Mouse (Mus musculus) C2C12 (cell line): Measurements from ENCODE around the gene Ibtk. TPM values are rescaled to one million over a fixed set of nuclear protein-coding genes. Genes with fewer than 3 reads are reported as not detected.

Source experiments
- H3K27me3 ChIP-seq: one replicate; pipeline ENCODE4 v1.6.1; 2011; ENCODE audit not compliant: control insufficient read depth, insufficient read depth, insufficient read length
- H3K36me3 ChIP-seq: one replicate; pipeline ENCODE4 v1.6.1; 2011; ENCODE audit not compliant: control insufficient read depth, insufficient read depth
- H3K4me3 ChIP-seq: one replicate; pipeline ENCODE4 v1.5.1; 2011; ENCODE audit warnings: mild to moderate bottlenecking, control low read depth; ENCODE audit not compliant: poor library complexity, insufficient read depth, severe bottlenecking
- H3K79me2 ChIP-seq: one replicate; pipeline ENCODE4 v1.6.1; 2011; ENCODE audit not compliant: control insufficient read depth, insufficient read depth
- H3K79me3 ChIP-seq: one replicate; pipeline ENCODE4 v1.6.1; 2011; ENCODE audit warnings: low read depth, control low read depth
- H3ac ChIP-seq: one replicate; pipeline ENCODE3; 2011; ENCODE audit warnings: low read depth; ENCODE audit not compliant: control insufficient read depth, insufficient read length
- CEBPB ChIP-seq: IDR thresholded peaks from one replicate; pipeline ENCODE4 v1.6.1; 2011; ENCODE audit warnings: low read depth, mild to moderate bottlenecking, control low read depth, moderate library complexity
- CTCF ChIP-seq: IDR thresholded peaks from one replicate; pipeline ENCODE4 v1.5.1; 2011; ENCODE audit not compliant: control insufficient read depth, insufficient read depth, insufficient read length
- FOSL1 ChIP-seq: IDR thresholded peaks from one replicate; pipeline ENCODE4 v1.8.0; 2011; ENCODE audit warnings: mild to moderate bottlenecking, low read length; ENCODE audit not compliant: poor library complexity, insufficient read depth, severe bottlenecking
- MAX ChIP-seq: IDR thresholded peaks from one replicate; pipeline ENCODE4 v1.6.1; 2011; ENCODE audit warnings: mild to moderate bottlenecking, control low read depth
- MYOD1 ChIP-seq: IDR thresholded peaks from one replicate; pipeline ENCODE4 v1.6.1; 2011; ENCODE audit warnings: low read depth; ENCODE audit not compliant: control insufficient read depth, insufficient read length
- MYOG ChIP-seq: IDR thresholded peaks from one replicate; pipeline ENCODE4 v1.6.1; 2011; ENCODE audit not compliant: control insufficient read depth, insufficient read length; ENCODE audit errors: extremely low read depth
- USF1 ChIP-seq: IDR thresholded peaks from one replicate; pipeline ENCODE4 v1.6.1; 2011; ENCODE audit warnings: low read depth, mild to moderate bottlenecking, control low read depth, moderate library complexity
- polyA plus RNA-seq: library from polyadenylated mRNA; unstranded; fragments of >200 nt; fragmentation: generic; extraction: Trizol; gene quantifications from one replicate; pipeline ENCODE4 v1.2.1, GENCODE M21; 2012; ENCODE audit warnings: missing spikeins

Gene Ibtk
- polyA plus RNA-seq, 1 experiment, result 8.3 TPM

- peaks cover 9% of the 10 kb centered on the region for H3K79me3 ChIP-seq
- no peak overlapping the region for H3ac ChIP-seq
- H3K27me3 ChIP-seq, result no peaks in the 10 kb centered on the region
- H3K36me3 ChIP-seq, result peaks cover 89% of the 10 kb centered on the region
- TF ChIP-seq FOSL1 (no peak), MYOD1 (no peak), MAX (no peak), CTCF (no peak), CEBPB (no peak), MYOG (no peak), USF1 (no peak)
- H3K4me3 ChIP-seq, result no peak overlapping the region
- H3K79me2 ChIP-seq, result peaks cover 33% of the 10 kb centered on the region
These were observed 14.3 kb downstream of the Ibtk start for GRCm38 (mm10) chr9:85734821-85735220.

GRCm38 (mm10) chr9:85724078-85724477 is 25.1 kb downstream of the Ibtk start:
- Histone ChIP-seq H3ac (no peak overlapping the region), H3K79me3 (no peaks in the 10 kb centered on the region), H3K79me2 (no peaks in the 10 kb centered on the region), H3K4me3 (no peak overlapping the region), H3K27me3 (no peaks in the 10 kb centered on the region), H3K36me3 (peaks cover 82% of the 10 kb centered on the region)
- TF ChIP-seq FOSL1 (no peak), CEBPB (no peak), CTCF (no peak), USF1 (no peak), MYOG (no peak), MAX (no peak), MYOD1 (no peak)

- H3K79me2 ChIP-seq, result no peaks in the 10 kb centered on the region
- no peak overlapping the region for H3ac ChIP-seq
- no peak for TF ChIP-seq MAX
- no peak for TF ChIP-seq CEBPB
- no peak for TF ChIP-seq CTCF
- no peak for TF ChIP-seq MYOG
- TF ChIP-seq FOSL1, result no peak
- no peak for TF ChIP-seq MYOD1
- no peak for TF ChIP-seq USF1
- H3K4me3 ChIP-seq, result no peak overlapping the region
- H3K36me3 ChIP-seq, result peaks cover 85% of the 10 kb centered on the region
- no peaks in the 10 kb centered on the region for H3K27me3 ChIP-seq
- no peaks in the 10 kb centered on the region for H3K79me3 ChIP-seq
These were observed 31.8 kb downstream of the Ibtk start for GRCm38 (mm10) chr9:85717336-85717735.

DNA sequence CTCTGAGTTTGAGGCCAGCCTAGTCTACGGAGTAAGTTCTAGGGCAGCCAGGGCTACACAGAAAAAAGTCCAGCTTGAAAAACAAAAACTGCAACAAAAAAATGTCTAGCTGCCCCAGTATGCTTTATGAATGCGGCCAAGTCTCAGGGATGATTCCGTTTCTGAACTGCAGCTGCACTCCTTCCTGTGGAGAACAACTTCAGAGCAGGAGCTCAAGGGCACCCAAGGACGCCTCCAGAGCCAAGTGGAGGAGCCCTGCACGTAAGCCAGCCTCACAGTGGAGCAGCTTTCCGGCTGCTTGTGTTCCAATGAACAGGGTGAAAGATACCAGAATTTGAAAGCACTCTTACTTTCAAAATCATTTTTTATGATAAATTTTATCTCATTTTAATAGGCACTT is 41.8 kb downstream of the Ibtk start:
- Histone ChIP-seq H3K79me2 (no peaks in the 10 kb centered on the region), H3K36me3 (peaks cover 90% of the 10 kb centered on the region)
- TF ChIP-seq CEBPB, result no peak
- no peak for TF ChIP-seq FOSL1
- TF ChIP-seq MYOD1, result no peak
- no peak for TF ChIP-seq USF1
- TF ChIP-seq MYOG, result no peak
- TF ChIP-seq CTCF, result no peak
- TF ChIP-seq MAX, result no peak

DNA sequence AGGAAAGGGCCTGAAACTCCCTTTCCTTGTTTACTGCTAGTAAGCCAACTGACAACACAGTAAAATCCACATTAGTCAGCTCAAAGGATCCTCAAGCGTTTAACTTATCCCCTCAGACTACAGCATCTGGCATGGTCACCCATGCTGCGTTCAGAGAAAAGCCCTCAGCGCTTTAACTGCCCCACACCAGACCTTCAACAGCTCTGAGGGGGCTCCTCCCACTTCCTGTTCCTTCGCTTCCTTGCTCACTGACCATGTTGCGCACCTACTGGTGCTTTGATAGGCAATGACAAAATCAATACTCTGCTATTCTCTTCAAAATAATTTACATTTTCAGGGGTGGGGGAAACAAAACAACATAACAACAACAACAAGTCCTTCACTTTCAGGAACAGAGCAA is 47.2 kb downstream of the Ibtk start:
- H3K79me2 ChIP-seq, result no peaks in the 10 kb centered on the region
- no peak overlapping the region for H3ac ChIP-seq
- H3K79me3 ChIP-seq, result peaks cover 3% of the 10 kb centered on the region
- H3K27me3 ChIP-seq, result no peaks in the 10 kb centered on the region
- no peak overlapping the region for H3K4me3 ChIP-seq
- TF ChIP-seq USF1, result no peak
- no peak for TF ChIP-seq FOSL1
- no peak for TF ChIP-seq MYOD1
- no peak for TF ChIP-seq MYOG
- TF ChIP-seq MAX, result no peak
- TF ChIP-seq CTCF, result no peak
- no peak for TF ChIP-seq CEBPB
- peaks cover 75% of the 10 kb centered on the region for H3K36me3 ChIP-seq

More for the DNA sequence above, 41.8 kb downstream of the Ibtk start:
- Histone ChIP-seq H3K27me3 (no peaks in the 10 kb centered on the region), H3K79me3 (peaks cover 1% of the 10 kb centered on the region), H3ac (no peak overlapping the region), H3K4me3 (no peak overlapping the region)

- Histone ChIP-seq H3K4me3 (no peak overlapping the region), H3K27me3 (no peaks in the 10 kb centered on the region), H3ac (no peak overlapping the region), H3K36me3 (peaks cover 35% of the 10 kb centered on the region), H3K79me3 (peaks cover 2% of the 10 kb centered on the region), H3K79me2 (no peaks in the 10 kb centered on the region)
- TF ChIP-seq FOSL1 (no peak), USF1 (no peak), MYOD1 (no peak), CTCF (no peak), MAX (no peak), MYOG (no peak), CEBPB (no peak)
These were observed 53.5 kb downstream of the Ibtk start for GRCm38 (mm10) chr9:85695606-85696005.
